Comparison of ENCODE assay signal across 11 mouse cellular contexts in genomic region chr12:102369488-102370235, GRCm38 (mm10).
DNase-seq lines count a peak whose midpoint lies in the region; ATAC-seq and TF ChIP-seq lines count a peak whose summit lies in the region.
"Had no signal": no experiment of that assay in that cellular context is flagged by ENCODE, and none has a peak within 500 bp of the region (broad histone marks: within the 10 kb centered on the region; RNA-seq: fewer than 3 reads in every experiment).

No protein-coding gene starts in this region.

- no peak for ATAC-seq in midbrain, embryonic 14.5 days (ENCODE audit: low FRiP score, low TSS enrichment)
- ATAC-seq: inflammation-experienced regulatory T-cells, adult 6 months; lung, postnatal 0 days had no signal

- H3K27me3 ChIP-seq in embryonic facial prominence, embryonic 10.5 days (replicated peaks; ENCODE audit: low read depth, poor library complexity, severe bottlenecking): no peaks in the 10 kb centered on the region
- no peaks in the 10 kb centered on the region for H3K27me3 ChIP-seq in midbrain, embryonic 14.5 days (ENCODE audit: control insufficient read depth, insufficient read depth, low read length)

- H3K4me3 ChIP-seq in gastrocnemius, adult 2 months: no peak overlapping the region; the same call in 1 of the 2 replicates
- no peak overlapping the region for H3K4me3 ChIP-seq in embryonic facial prominence, embryonic 10.5 days
- no peak overlapping the region for H3K4me3 ChIP-seq in midbrain, embryonic 14.5 days (replicated peaks; ENCODE audit: low read depth, low read length)

- DNase-seq in gastrocnemius, adult 2 months: no peak
- no peak for DNase-seq in gastrocnemius, adult 8-10 months (ENCODE audit: low spot score in 2 of 2)
- DNase-seq in kidney, postnatal 4 days: peak; percentile 43 to 50
- DNase-seq in kidney, adult 11 months: no peak
- peak; percentile 15 for DNase-seq in 3T3-L1 (ENCODE audit: low read depth, low spot score)
- no peak for DNase-seq in embryonic facial prominence, embryonic 10.5 days (ENCODE audit: low spot score)
- no peak for DNase-seq in embryo, embryonic 10 days (ENCODE audit: low spot score)
- no peak for DNase-seq in midbrain, embryonic 14.5 days
- DNase-seq: B cell, adult 2 months had no signal

- intact Hi-C loops in gastrocnemius, adult 2 months (cut with DNase I): no loop called here

- no peaks in the 10 kb centered on the region for H3K9me3 ChIP-seq in embryonic facial prominence, embryonic 10.5 days
- no peaks in the 10 kb centered on the region for H3K9me3 ChIP-seq in midbrain, embryonic 14.5 days (ENCODE audit: control insufficient read depth, low read length)

- H3K36me3 ChIP-seq in embryonic facial prominence, embryonic 10.5 days (replicated peaks): peaks cover 4% of the 10 kb centered on the region; the same call in 1 of the 2 replicates
- H3K36me3 ChIP-seq in midbrain, embryonic 14.5 days (ENCODE audit: control insufficient read depth, insufficient read depth, low read length): no peaks in the 10 kb centered on the region

- TF ChIP-seq CTCF in gastrocnemius, adult 2 months (IDR thresholded peaks at IDR 0.05): no peak

- no peak overlapping the region for H3K4me2 ChIP-seq in midbrain, embryonic 14.5 days (ENCODE audit: low read length)

- peaks cover 20% of the 10 kb centered on the region for H3K4me1 ChIP-seq in embryonic facial prominence, embryonic 10.5 days
- no peaks in the 10 kb centered on the region for H3K4me1 ChIP-seq in midbrain, embryonic 14.5 days (ENCODE audit: control insufficient read depth, insufficient read depth, low read length)

- 87% methylated on average over 22 of the region's 22 CpGs for WGBS in embryonic facial prominence, embryonic 10.5 days
- WGBS in midbrain, embryonic 14.5 days: 86% methylated on average over 22 of the region's 22 CpGs

- H3K27ac ChIP-seq in gastrocnemius, adult 2 months: peak overlapping the region; percentile 35
- H3K27ac ChIP-seq in embryonic facial prominence, embryonic 10.5 days (replicated peaks): peak overlapping the region; percentile 48; the same call in 1 of the 2 replicates
- H3K27ac ChIP-seq in midbrain, embryonic 14.5 days (replicated peaks; ENCODE audit: low read depth, low read length): no peak overlapping the region

- H3K9ac ChIP-seq in midbrain, embryonic 14.5 days (replicated peaks; ENCODE audit: low read length): no peak overlapping the region

Comparison
In these comparisons a context has a peak if more than half of its experiments do, and no peak if none do; other contexts are left out.
1. DNase-seq: peak in kidney, postnatal 4 days (2 of 2) and 3T3-L1 (single experiment); none in gastrocnemius, adult 2 months (single experiment), gastrocnemius, adult 8-10 months (0 of 2), kidney, adult 11 months (single experiment), embryonic facial prominence, embryonic 10.5 days (single experiment), embryo, embryonic 10 days (single experiment) and midbrain, embryonic 14.5 days (single experiment).